Mouse (Mus musculus): Measurements from ENCODE around the gene Sipa1. TPM values are rescaled to one million over a fixed set of nuclear protein-coding genes. Genes with fewer than 3 reads are reported as not detected.
"Not testable (repeated sequence)": the region's sequence is repeated elsewhere in the genome, so short reads cannot be mapped to it uniquely, and the experiment has no call there.

Sipa1 gene
- polyA plus RNA-seq, 1 experiment, result 101 TPM

DNA sequence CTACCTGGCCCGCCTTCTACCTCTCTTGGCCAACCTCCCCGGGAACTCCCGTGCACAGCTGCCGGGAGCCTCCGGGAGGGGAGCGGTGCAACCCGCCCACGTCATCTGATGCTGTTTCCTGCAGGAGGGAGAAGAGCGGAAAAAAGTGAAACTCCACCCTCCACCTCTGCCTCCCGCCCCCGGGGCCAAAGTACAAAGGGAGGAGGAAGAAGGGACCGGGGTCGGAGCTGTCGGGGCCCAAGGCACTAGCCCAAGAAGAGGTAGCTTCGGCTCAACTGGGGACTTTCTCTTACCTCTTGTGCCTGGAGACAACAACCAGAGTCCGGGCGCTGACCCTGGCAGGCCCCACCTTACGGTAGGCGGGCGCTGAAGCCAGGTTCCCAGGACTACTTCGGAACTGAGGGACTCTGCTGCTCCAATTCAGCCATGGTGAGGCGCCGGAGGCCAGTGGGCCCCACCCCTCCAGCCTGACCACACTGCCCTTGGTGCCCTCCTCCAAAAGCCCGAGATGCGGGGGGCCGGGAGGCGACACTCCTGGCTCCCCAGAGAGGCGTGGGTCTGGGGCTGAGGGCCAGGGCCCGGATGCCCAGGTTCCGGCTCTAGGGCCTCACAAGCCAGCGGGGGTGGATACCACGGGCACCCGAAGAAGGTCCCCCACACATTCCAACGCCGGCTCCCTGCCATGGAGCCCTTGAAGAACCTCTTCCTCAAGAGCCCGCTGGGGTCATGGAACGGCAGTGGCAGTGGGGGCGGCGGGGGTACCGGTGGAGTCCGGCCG, 26.2 kb upstream of the Sipa1 start:
- 1% methylated on average over 42 of the region's 42 CpGs for WGBS
- H3K4me1 ChIP-seq (ENCODE audit: control insufficient read depth, insufficient read depth, low read length), result peaks cover 2% of the 10 kb centered on the region; the same call in 1 of the 2 replicates
- H3K4me3 ChIP-seq (replicated peaks; ENCODE audit: control insufficient read depth, low read depth, low read length), result peak overlapping the region; percentile 84
- TF ChIP-seq POLR2A (IDR thresholded peaks at IDR 0.05; ENCODE audit: borderline replicate concordance, control insufficient read depth, low read depth, low read length) (peak; percentile 71), CTCF (IDR thresholded peaks at IDR 0.05; ENCODE audit: control insufficient read depth, insufficient read depth, low read length) (no peak)
- peak overlapping the region; percentile 94 for H3K27ac ChIP-seq (ENCODE audit: control insufficient read depth, insufficient read depth, low read depth, low read length, poor library complexity)

DNA sequence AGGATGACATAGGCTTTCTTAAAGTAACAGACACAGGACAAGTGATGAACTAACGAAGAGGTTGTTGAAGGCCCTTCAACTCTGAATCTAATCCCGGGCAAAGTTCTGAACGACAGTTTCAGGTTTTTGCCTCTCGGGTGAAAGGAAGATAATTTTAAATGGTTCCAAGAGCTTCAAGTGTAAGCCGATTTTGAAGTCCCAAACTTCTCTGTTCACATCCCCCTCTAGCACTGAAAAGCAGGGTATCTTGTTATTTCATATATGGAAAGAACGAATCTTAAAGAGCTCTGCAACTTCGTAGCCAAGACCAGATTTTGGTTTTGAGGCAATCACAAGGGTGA, 25.6 kb upstream of the Sipa1 start:
- WGBS, result 0% methylated on average over 7 of the region's 7 CpGs
- TF ChIP-seq POLR2A (IDR thresholded peaks at IDR 0.05; ENCODE audit: borderline replicate concordance, control insufficient read depth, low read depth, low read length) (no peak), CTCF (IDR thresholded peaks at IDR 0.05; ENCODE audit: control insufficient read depth, insufficient read depth, low read length) (no peak)
- H3K27ac ChIP-seq (ENCODE audit: control insufficient read depth, insufficient read depth, low read depth, low read length, poor library complexity), result peak overlapping the region; percentile 94
- H3K4me1 ChIP-seq (ENCODE audit: control insufficient read depth, insufficient read depth, low read length), result peaks cover 2% of the 10 kb centered on the region; the same call in 1 of the 2 replicates
- peak overlapping the region; percentile 84 for H3K4me3 ChIP-seq (replicated peaks; ENCODE audit: control insufficient read depth, low read depth, low read length)

DNA sequence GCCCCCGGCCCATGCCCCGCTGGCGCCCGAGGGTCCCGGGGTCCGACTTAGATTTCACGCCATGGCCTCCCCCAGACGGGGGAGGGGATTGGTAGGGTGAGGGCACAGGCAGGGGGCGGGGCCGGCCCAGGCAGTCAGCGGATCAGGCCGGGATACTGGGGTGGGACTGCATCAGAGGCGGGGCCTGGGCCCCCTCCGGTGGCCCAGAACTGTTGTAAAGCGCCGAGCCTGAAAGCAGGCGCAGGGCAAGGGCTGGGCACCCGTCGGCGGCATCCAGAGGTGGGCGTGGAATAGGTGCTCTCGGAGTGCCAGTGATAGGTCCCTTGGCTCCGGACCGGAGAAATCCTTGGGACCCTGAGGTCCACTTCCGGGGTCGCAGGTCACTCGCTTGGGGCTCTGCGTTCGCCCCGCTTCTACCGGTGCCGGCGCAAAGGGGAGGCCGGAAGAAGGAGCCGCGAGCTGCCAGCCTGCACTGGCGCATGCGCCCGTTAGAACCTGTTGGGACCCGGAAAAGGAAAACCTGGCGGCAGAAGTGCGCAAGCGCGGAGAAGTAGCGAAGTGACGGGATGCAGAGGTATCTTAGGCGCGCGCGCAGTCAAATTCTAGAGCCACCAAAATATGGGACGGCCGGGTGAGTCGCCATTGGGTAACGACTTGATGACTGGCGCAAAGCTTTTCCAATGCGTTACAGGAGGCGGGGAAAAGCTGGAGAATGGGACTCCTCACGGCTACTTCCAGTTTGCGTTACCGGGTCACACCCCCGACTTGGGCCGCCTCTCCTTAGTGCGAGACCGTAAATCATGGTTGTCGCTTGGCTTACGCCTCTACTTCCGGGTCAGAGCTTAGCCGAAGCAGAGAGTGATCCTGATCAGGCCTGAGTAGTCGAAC, 24.9 kb upstream of the Sipa1 start, which contains the start of the genes Map3k11 and Pcnx3:
Gene Map3k11, plus strand, starts transcription at position 543 of the 888 bp plus-strand sequence.
Gene Pcnx3, minus strand, starts transcription at position 709 of the 888 bp plus-strand sequence.
- Histone ChIP-seq H3K4me1 (ENCODE audit: control insufficient read depth, insufficient read depth, low read length) (peaks cover 2% of the 10 kb centered on the region; the same call in 1 of the 2 replicates), H3K27ac (ENCODE audit: control insufficient read depth, insufficient read depth, low read depth, low read length, poor library complexity) (peak within 1 kb of the TSS; percentile 94), H3K4me3 (replicated peaks; ENCODE audit: control insufficient read depth, low read depth, low read length) (peak within 1 kb of the TSS; percentile 84)
- TF ChIP-seq POLR2A (IDR thresholded peaks at IDR 0.05; ENCODE audit: borderline replicate concordance, control insufficient read depth, low read depth, low read length), result peak; percentile 67; the same call in 1 of the 2 replicates
- TF ChIP-seq CTCF (IDR thresholded peaks at IDR 0.05; ENCODE audit: control insufficient read depth, insufficient read depth, low read length), result no peak
- under 1% methylated on average over 69 of the region's 69 CpGs for WGBS

DNA sequence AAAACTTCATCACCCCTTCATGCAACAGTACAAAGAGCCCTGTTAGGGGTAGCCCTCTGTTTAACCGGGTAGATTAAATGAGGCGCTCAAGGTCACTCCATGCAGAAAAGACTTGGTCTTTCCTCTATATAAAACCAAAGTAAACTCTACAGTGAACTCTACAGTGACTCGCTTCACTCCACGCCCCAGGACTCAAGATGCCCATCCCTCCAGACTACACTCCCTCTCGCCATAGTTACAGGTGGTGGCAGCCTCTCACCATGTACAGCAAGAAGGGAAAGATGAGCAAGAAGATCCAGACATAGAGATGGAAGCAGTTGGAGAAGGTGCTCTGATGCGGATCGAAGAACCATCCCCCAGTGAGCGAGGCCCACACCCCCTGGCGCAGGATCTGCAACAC, 24.2 kb upstream of the Sipa1 start:
- Histone ChIP-seq H3K27ac (ENCODE audit: control insufficient read depth, insufficient read depth, low read depth, low read length, poor library complexity) (peak overlapping the region; percentile 94), H3K4me1 (ENCODE audit: control insufficient read depth, insufficient read depth, low read length) (peaks cover 2% of the 10 kb centered on the region; the same call in 1 of the 2 replicates), H3K4me3 (replicated peaks; ENCODE audit: control insufficient read depth, low read depth, low read length) (peak overlapping the region; percentile 78)
- TF ChIP-seq POLR2A (IDR thresholded peaks at IDR 0.05; ENCODE audit: borderline replicate concordance, control insufficient read depth, low read depth, low read length) (no peak), CTCF (IDR thresholded peaks at IDR 0.05; ENCODE audit: control insufficient read depth, insufficient read depth, low read length) (no peak)
- whole genome bisulfite sequencing, result 35% methylated on average over 9 of the region's 9 CpGs

DNA sequence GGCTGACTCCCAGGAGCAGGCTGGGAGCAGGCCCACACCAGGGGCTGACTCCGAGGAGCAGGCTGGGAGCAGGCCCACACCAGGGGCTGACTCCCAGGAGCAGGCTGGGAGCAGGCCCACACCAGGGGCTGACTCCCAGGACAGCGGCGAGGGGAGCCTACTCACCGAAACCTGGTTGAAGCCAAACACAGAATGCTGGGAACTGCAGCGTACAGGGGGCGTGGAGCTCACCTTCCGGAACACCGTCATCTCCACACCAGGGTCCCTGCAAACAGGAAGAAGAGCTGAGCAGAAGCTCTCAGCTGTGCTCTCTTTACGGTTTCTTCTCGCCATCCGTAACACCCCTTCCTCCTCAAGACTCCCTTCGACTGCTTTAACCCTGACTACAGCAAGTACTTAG, 23.4 kb upstream of the Sipa1 start:
- H3K27ac ChIP-seq (ENCODE audit: control insufficient read depth, insufficient read depth, low read depth, low read length, poor library complexity); H3K4me3 ChIP-seq (replicated peaks; ENCODE audit: control insufficient read depth, low read depth, low read length): not testable (repeated sequence)

DNA sequence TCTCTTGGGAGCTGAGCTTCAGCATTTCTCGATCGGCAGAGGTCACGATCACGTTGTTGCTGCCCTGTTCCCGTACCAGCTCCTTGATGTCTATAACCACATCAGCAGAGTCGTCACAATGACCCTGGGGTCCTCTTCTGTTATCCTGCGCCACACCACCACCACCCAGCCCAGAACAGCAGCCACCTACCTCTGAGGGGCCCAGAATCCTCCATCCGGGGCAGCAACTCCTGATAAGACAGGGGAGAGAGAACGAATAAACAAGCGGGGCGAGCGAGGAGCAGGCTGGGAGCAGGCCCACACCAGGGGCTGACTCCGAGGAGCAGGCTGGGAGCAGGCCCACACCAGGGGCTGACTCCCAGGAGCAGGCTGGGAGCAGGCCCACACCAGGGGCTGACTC, 22.9 kb upstream of the Sipa1 start:
- no peak overlapping the region for H3K4me3 ChIP-seq (replicated peaks; ENCODE audit: control insufficient read depth, low read depth, low read length)
- 91% methylated on average over 13 of the region's 13 CpGs for WGBS
- TF ChIP-seq CTCF (IDR thresholded peaks at IDR 0.05; ENCODE audit: control insufficient read depth, insufficient read depth, low read length), result no peak
- TF ChIP-seq POLR2A (IDR thresholded peaks at IDR 0.05; ENCODE audit: borderline replicate concordance, control insufficient read depth, low read depth, low read length), result no peak
- no peak overlapping the region for H3K27ac ChIP-seq (ENCODE audit: control insufficient read depth, insufficient read depth, low read depth, low read length, poor library complexity)
- peaks cover 2% of the 10 kb centered on the region; the same call in 1 of the 2 replicates for H3K4me1 ChIP-seq (ENCODE audit: control insufficient read depth, insufficient read depth, low read length)

More for the DNA sequence above, 23.4 kb upstream of the Sipa1 start:
- H3K4me1 ChIP-seq (ENCODE audit: control insufficient read depth, insufficient read depth, low read length), result not testable (repeated sequence)
- WGBS, result 91% methylated on average over 12 of the region's 12 CpGs

DNA sequence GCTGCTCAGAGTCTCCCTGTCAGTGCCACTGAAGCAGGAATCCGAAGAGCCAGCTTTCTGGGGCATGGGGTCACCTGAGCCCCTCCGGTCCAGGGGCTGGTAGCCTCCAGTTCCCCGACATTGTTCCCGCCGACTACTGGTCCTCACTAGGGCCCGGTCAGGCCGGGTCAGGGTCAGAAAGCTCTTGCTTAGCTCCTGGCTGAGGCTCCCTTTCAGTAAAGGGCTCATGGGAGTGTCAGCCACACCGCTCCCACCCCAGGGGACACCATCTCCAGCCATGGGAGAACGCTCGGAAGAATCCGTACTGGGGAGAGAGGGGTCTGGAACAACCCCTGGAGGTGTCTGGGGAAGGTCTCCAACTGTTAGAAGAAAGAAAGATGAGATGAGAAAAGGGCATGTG, 22.4 kb upstream of the Sipa1 start:
- H3K4me1 ChIP-seq (ENCODE audit: control insufficient read depth, insufficient read depth, low read length), result peaks cover 2% of the 10 kb centered on the region; the same call in 1 of the 2 replicates
- TF ChIP-seq CTCF (IDR thresholded peaks at IDR 0.05; ENCODE audit: control insufficient read depth, insufficient read depth, low read length), result no peak
- no peak for TF ChIP-seq POLR2A (IDR thresholded peaks at IDR 0.05; ENCODE audit: borderline replicate concordance, control insufficient read depth, low read depth, low read length)
- 90% methylated on average over 11 of the region's 11 CpGs for WGBS
- H3K4me3 ChIP-seq (replicated peaks; ENCODE audit: control insufficient read depth, low read depth, low read length), result no peak overlapping the region
- H3K27ac ChIP-seq (ENCODE audit: control insufficient read depth, insufficient read depth, low read depth, low read length, poor library complexity), result no peak overlapping the region

DNA sequence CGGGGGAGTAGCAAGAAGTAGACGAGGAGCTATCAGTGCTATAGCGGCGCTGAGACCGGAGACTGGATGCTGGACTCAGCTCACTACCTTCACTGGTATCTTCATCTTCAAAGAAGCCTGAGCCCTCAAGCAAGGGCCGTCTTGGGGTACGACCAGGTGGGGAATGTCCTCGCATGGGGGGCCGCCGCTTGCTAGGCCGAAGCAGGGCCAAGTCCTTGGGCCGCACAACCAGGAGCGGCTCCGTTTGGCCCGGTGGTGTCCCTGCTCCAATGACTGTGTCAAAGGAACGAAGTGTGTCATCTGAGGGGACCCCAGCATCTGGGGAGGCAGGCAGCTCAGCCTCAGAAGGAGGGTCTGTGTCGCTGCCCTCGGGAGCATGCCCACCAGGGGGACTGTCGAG, 21.9 kb upstream of the Sipa1 start:
- Histone ChIP-seq H3K4me1 (ENCODE audit: control insufficient read depth, insufficient read depth, low read length) (peaks cover 2% of the 10 kb centered on the region; the same call in 1 of the 2 replicates), H3K27ac (ENCODE audit: control insufficient read depth, insufficient read depth, low read depth, low read length, poor library complexity) (no peak overlapping the region), H3K4me3 (replicated peaks; ENCODE audit: control insufficient read depth, low read depth, low read length) (no peak overlapping the region)
- 94% methylated on average over 19 of the region's 19 CpGs for WGBS
- TF ChIP-seq POLR2A (IDR thresholded peaks at IDR 0.05; ENCODE audit: borderline replicate concordance, control insufficient read depth, low read depth, low read length) (no peak), CTCF (IDR thresholded peaks at IDR 0.05; ENCODE audit: control insufficient read depth, insufficient read depth, low read length) (no peak)

All from bone marrow, adult 2 months (tissue).